Mouse (Mus musculus): ENCODE measurements around the gene Faap20. TPM values are rescaled to one million over a fixed set of nuclear protein-coding genes. Genes with fewer than 3 reads are reported as not detected.

Gene Faap20
- total and polyA plus RNA-seq, 3 experiments: 31.0 to 45.0 (median 36.4) TPM

DNA sequence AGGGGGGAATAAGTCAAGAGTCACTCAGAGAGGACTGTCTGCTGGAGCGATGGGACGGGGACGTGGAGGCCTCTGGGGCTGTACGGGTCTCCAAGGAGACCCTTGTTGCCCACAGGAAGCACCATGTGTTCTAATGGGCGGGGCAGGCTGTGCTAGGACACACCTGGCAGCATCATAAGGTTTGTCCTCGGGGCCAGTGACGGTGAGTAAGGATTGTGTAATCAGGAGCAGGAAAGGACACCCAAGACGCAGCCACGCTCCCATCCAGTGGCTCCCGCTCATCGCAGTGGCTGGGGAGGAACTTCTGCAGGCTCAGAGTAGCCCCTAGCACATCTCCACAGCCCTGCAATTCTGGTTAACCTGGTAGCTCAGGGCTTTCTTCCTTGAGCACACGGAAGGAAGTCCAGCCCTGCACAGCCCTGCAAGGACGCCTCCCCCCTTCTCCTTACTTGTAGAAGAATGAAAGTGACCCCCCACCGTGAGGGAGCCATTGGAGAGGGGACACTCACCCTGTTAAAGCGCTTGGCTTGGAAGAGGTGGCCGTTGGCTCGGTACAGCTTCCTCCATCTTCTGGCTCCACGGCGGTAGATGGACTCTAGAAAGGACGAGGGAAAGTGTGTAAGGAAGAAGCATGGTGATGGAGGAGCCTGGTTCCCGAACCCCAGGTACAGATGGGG is 51.0 kb downstream of the Faap20 start:
- Histone ChIP-seq H3K27ac (ENCODE audit: insufficient read depth, low read depth) (no peak overlapping the region), H3K9ac (ENCODE audit: insufficient read depth, low read depth) (no peak overlapping the region), H3K4me2 (ENCODE audit: insufficient read depth, low read depth, poor library complexity, severe bottlenecking) (no peak overlapping the region), H3K79me2 (replicated peaks; ENCODE audit: control insufficient read depth, extremely low read depth, insufficient read depth, poor library complexity, severe bottlenecking) (no peaks in the 10 kb centered on the region), H3K9me3 (replicated peaks; ENCODE audit: low read length) (no peaks in the 10 kb centered on the region), H3K27me3 (replicated peaks) (peaks cover 20% of the 10 kb centered on the region), H3K36me3 (replicated peaks in 1 of 2; ENCODE audit: control insufficient read depth in 1 of 2, insufficient read depth in 1 of 2, low read length in 1 of 2) (no peaks in the 10 kb centered on the region), H3K4me3 (replicated peaks in 1 of 3; ENCODE audit: low read depth in 2 of 3, low read length in 2 of 3, poor library complexity in 1 of 3) (no peak overlapping the region), H3K4me1 (ENCODE audit: control insufficient read depth in 1 of 2, insufficient read depth in 2 of 2) (peaks cover 8 to 18% of the 10 kb centered on the region in 2 experiments)
- in situ Hi-C loops (cut with MboI; ENCODE audit: low pct_ligation_motif_present, low pct_unique_long_range_greater_than_20kb, low sequenced_read_pairs): no loop called here
- no peak for DNase-seq (ENCODE audit: extremely low read depth)
- dilution Hi-C loops (cut with MboI; ENCODE audit: extremely low pct_ligation_motif_present, extremely low pct_unique_long_range_greater_than_20kb, low sequenced_read_pairs): no loop called here
- TF ChIP-seq MXI1 (IDR thresholded peaks at IDR 0.05; ENCODE audit: low read depth, low read length): no peak
- TF ChIP-seq MEF2A (IDR thresholded peaks at IDR 0.05; ENCODE audit: borderline replicate concordance, low read depth, low read length): no peak
- no peak for TF ChIP-seq IRF4 (IDR thresholded peaks at IDR 0.05; ENCODE audit: low read depth, low read length)
- no peak for TF ChIP-seq ZNF384 (IDR thresholded peaks at IDR 0.05; ENCODE audit: low read depth, low read length)
- no peak for TF ChIP-seq SMC3 (IDR thresholded peaks at IDR 0.05; ENCODE audit: low read depth, low read length)
- no peak for TF ChIP-seq ZC3H11A (IDR thresholded peaks at IDR 0.05; ENCODE audit: low read depth, low read length)
- no peak for TF ChIP-seq KAT2A (IDR thresholded peaks at IDR 0.05; ENCODE audit: insufficient replicate concordance, low read length)
- TF ChIP-seq MAZ (IDR thresholded peaks at IDR 0.05; ENCODE audit: low read depth, low read length): no peak
- no peak for TF ChIP-seq CHD2 (IDR thresholded peaks at IDR 0.05; ENCODE audit: low read length)
- TF ChIP-seq JUN (IDR thresholded peaks at IDR 0.05; ENCODE audit: insufficient read depth, low read depth, low read length): no peak
- TF ChIP-seq UBTF (IDR thresholded peaks at IDR 0.05; ENCODE audit: low read depth, low read length): no peak
- TF ChIP-seq EP300 (IDR thresholded peaks at IDR 0.05; ENCODE audit: low read length): no peak
- TF ChIP-seq PAX5 (IDR thresholded peaks at IDR 0.05; ENCODE audit: low read length): no peak
- TF ChIP-seq NELFE (IDR thresholded peaks at IDR 0.05; ENCODE audit: low read depth, low read length): no peak
- TF ChIP-seq MAX (IDR thresholded peaks at IDR 0.05; ENCODE audit: low read length): no peak
- no peak for TF ChIP-seq ETS1 (conservative IDR thresholded peaks at IDR 0.05; ENCODE audit: low read depth, low read length)
- TF ChIP-seq POLR2AphosphoS2 (IDR thresholded peaks at IDR 0.05; ENCODE audit: low read depth, low read length): no peak
- TF ChIP-seq SIN3A (IDR thresholded peaks at IDR 0.05; ENCODE audit: low read length): no peak
- TF ChIP-seq E2F4 (IDR thresholded peaks at IDR 0.05; ENCODE audit: insufficient replicate concordance, low read depth, low read length): no peak

DNA sequence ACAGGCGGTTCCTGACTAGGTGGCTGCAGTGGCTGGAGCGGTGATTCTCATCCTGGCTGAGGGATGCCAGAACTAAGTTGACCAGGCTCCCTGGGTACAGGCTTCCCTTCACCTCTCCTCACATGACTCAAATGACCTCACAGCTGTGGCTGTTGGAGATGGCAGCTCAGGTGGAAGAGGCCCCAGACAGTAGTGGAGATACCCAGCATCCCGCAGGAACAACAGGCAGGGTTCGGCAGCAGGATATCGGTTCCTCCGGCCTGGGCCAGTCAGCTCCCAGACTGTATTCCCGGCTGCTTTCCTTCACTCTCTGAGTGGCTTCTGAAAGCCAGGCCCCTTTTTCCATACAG is 51.5 kb downstream of the Faap20 start:
- no peak for TF ChIP-seq ZC3H11A (IDR thresholded peaks at IDR 0.05; ENCODE audit: low read depth, low read length)
- no peak for TF ChIP-seq CHD1 (IDR thresholded peaks at IDR 0.05; ENCODE audit: low read depth, low read length)
- TF ChIP-seq NELFE (IDR thresholded peaks at IDR 0.05; ENCODE audit: low read depth, low read length): no peak
- TF ChIP-seq KAT2A (IDR thresholded peaks at IDR 0.05; ENCODE audit: insufficient replicate concordance, low read length): no peak
- TF ChIP-seq ZNF384 (IDR thresholded peaks at IDR 0.05; ENCODE audit: low read depth, low read length): no peak
- no peak for TF ChIP-seq MEF2A (IDR thresholded peaks at IDR 0.05; ENCODE audit: borderline replicate concordance, low read depth, low read length)
- no peak for TF ChIP-seq ZMIZ1 (IDR thresholded peaks at IDR 0.05; ENCODE audit: low read depth, low read length)
- no peak for TF ChIP-seq SIN3A (IDR thresholded peaks at IDR 0.05; ENCODE audit: low read length)
- TF ChIP-seq ZKSCAN1 (IDR thresholded peaks at IDR 0.05; ENCODE audit: borderline replicate concordance, low read depth, low read length): no peak
- no peak for TF ChIP-seq ELF1 (IDR thresholded peaks at IDR 0.05; ENCODE audit: low read depth, low read length)
- TF ChIP-seq SMC3 (IDR thresholded peaks at IDR 0.05; ENCODE audit: low read depth, low read length): no peak
- no peak for TF ChIP-seq GABPA (IDR thresholded peaks at IDR 0.05; ENCODE audit: insufficient replicate concordance, low read depth, low read length)
- TF ChIP-seq CTCF (conservative IDR thresholded peaks at IDR 0.05 in 1 of 2, IDR thresholded peaks at IDR 0.05 in 1 of 2; ENCODE audit: low read depth in 2 of 2, low read length in 2 of 2): no peak
- Histone ChIP-seq H3K4me3 (replicated peaks in 1 of 3; ENCODE audit: low read depth in 2 of 3, low read length in 2 of 3, poor library complexity in 1 of 3) (no peak overlapping the region), H3K27me3 (replicated peaks) (peaks cover 20% of the 10 kb centered on the region), H3K9ac (ENCODE audit: insufficient read depth, low read depth) (no peak overlapping the region), H3K4me1 (ENCODE audit: control insufficient read depth in 1 of 2, insufficient read depth in 2 of 2) (peaks cover 11 to 23% of the 10 kb centered on the region in 2 experiments), H3K36me3 (replicated peaks in 1 of 2; ENCODE audit: control insufficient read depth in 1 of 2, insufficient read depth in 1 of 2, low read length in 1 of 2) (no peaks in the 10 kb centered on the region), H3K27ac (ENCODE audit: insufficient read depth, low read depth) (no peak overlapping the region), H3K9me3 (replicated peaks; ENCODE audit: low read length) (no peaks in the 10 kb centered on the region), H3K4me2 (ENCODE audit: insufficient read depth, low read depth, poor library complexity, severe bottlenecking) (no peak overlapping the region), H3K79me2 (replicated peaks; ENCODE audit: control insufficient read depth, extremely low read depth, insufficient read depth, poor library complexity, severe bottlenecking) (no peaks in the 10 kb centered on the region)
- no peak for DNase-seq (ENCODE audit: extremely low read depth)
- dilution Hi-C loops (cut with MboI; ENCODE audit: extremely low pct_ligation_motif_present, extremely low pct_unique_long_range_greater_than_20kb, low sequenced_read_pairs) (no loop called here), in situ Hi-C loops (cut with MboI; ENCODE audit: low pct_ligation_motif_present, low pct_unique_long_range_greater_than_20kb, low sequenced_read_pairs) (no loop called here)
